Mouse (Mus musculus) adrenal gland, postnatal 4 days (tissue): ENCODE results near the gene Cox14. TPM values are rescaled to one million over a fixed set of nuclear protein-coding genes. Genes with fewer than 3 reads are reported as not detected.

Experiments
- DNase-seq, 2 experiments: peaks; one replicate each; pipeline ENCODE4 v3.0.0; 2021 to 2022; ENCODE audit warnings: low spot score in 2 of 2, mixed read lengths in 2 of 2
- total RNA-seq, 2 experiments: library from RNA; stranded (reverse); gene quantifications; 2 replicates each; pipeline ENCODE4 v1.2.3; 2021

Cox14 gene
- total RNA-seq, 2 experiments from 2014 or later: 171 to 192 TPM

DNA sequence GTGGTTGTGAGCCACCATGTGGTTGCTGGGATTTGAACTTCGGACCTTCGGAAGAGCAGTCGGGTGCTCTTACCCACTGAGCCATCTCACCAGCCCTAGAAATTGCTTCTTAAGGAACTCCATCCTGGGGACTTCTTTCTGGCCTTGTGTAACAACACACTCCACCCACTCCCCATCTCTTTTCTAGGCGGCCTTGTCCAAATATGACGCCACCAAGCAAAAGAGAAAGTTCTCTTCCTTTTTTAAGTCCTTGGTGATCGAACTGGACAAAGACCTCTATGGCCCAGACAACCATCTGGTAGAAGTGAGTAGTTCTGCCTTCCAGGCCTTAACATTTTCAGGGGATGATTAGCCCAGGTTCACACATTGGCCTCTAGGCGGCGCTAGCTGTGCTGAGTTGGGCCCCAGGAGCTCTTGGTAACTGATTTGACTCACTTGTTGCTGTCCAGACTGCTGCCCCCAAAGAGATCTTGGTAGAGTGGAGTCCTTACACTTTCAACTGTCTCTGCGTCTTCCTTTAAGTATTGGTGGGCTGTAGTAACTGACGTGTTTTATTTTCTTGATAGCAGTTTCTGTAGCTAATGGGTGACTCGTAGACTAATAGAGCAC lies 19.9 kb upstream of the Cox14 start, which contains the start of gene Gm17349:
Gm17349 (minus strand) TSS at position 51 of the 609 bp plus-strand sequence.
- no peak for DNase-seq

DNA sequence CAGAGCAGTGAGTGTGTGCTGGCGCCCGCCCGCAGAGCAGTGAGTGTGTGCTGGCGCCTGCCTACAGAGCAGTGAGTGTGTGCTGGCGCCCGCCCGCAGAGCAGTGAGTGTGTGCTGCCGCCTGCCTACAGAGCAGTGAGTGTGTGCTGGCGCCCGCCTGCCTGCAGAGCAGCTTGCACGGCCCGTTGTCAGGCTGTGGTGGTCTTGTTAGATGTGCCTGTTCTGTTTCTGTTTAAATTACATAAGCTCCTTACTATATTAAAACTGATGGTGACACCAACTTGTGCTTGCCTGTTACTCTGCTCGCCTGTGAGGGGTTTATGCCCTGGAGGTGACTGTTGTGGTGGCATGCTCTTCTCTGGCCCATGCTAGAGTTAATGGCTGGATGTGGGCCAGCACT lies 17.2 kb upstream of the Cox14 start:
- no peak for DNase-seq

DNA sequence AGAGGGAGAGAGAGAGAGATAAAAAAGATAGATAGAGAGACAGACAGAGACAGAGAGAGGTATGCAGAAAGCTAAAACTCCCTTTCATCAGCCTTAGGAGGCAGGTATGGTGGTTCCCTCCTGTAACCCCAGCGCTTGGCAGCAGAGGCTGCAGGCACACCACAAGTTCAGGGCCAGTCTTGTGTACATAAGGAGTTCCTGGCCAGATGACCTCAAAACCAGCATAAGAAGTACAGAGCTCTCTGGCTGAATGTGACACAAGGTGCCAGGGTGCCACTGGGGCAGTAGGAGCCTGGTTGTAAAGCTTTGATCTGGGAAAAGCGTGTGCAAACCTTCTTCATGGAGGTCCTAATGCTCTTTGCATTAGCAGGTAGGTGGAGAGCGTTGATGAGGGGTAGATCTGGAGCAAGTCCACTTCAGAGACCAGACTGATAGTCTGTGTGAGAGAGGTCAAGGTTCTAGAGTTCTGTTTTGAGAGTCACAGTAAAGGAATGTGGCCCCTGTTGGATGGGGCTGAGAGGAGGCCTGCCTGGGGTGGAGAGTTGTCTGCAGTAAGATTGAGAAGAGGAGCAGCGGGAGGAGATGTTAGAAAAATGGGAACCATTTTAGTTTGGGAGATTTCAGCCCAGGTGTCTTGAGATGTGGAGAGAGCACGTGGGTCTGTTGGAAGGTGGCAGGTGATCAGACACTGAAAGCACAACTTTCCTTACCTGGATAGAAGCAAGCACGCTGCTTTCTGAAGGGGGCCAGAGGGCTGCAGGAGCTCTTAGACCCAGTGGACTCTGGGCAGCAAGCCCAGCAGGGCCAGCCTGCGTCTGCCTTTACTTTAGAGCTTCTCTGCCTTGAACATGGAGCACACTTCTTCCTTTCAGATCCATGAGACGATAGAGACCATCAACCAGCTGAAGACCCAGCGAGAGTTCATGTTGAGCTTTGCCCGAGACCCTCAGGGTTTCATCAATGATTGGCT lies 14.9 kb upstream of the Cox14 start:
- DNase-seq: no peak

DNA sequence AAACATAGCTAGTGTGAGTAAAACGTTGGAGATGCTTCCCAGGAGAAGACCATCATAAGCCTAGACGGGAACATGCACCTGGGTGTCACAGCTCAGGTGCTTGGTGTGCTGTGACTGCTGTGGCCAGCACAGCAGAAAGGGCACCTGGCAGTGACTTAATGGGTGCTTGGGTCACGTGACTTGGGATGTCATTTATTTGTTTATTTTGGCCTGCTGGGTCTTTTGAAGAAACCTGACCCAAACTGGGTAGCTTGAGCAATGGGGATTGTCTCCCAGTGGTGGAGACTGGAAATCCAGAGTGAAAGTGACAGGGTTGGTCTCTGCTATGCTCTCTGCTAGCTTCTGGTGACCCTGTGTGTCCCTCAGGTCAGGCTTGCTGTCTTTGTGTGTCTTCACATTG lies 13.9 kb upstream of the Cox14 start:
- no peak for DNase-seq

DNA sequence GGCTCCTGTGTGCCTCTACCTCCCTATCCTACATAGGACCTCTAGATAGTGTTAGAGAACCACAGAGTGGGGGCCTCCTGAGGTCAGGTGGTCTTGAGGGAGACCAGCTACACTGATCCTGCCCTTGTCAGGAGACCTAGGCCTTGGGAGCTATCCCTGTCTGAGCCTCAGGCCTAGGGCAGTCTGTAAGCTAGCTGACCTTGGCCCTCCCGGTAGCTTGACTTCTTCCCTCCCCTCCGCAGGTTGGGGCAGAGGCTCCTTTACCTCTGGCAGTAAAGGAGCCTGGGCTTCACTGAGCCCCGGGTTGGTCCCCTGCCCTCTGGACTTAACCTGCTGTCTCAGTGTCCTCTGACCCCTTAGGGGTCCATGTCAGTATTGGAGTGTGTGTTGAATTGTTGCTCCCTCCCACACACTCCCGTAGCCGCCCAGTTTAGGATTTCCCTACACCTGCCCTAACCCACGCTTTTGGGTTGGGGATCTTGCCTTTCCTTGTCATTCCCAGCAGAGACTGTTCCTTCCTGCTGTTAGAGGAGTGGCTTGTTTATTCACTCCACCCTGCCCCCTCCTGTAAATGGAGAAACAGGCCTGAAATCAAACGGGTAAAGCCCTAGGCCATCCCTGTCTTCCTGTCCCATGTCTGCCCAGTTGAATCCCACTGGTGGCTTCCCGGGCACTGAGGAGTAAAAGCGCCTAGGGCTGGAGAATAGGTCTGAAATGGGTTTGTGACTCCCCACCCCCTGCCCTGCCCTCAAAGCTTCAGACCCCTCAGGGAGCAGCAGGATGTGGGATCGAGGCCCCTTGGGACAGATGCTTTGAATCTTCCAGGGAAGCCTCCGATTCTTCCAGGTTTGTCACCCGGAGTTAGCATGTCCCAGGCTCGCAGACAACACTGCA lies 12.5 kb upstream of the Cox14 start:
- DNase-seq: no peak

DNA sequence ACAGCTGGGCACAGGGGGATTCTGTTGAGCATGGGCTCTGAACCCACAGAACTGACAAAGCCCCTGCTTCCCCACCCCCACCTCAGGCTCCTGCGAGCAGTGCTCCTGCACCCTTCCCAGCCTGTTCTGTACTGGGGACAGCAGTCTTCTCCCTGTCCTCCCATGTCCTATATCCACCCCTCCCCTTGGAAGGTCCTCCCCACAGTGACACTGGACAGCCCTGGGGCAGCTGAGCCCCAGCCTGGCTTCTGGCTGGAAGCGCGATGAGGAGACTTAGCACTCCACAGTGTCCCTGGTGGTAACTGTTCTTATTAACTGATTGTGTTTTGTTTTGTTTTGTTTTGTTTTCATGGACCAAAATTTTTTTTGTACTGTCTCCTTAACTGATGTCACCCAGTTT lies 11.8 kb upstream of the Cox14 start:
- no peak for DNase-seq

DNA sequence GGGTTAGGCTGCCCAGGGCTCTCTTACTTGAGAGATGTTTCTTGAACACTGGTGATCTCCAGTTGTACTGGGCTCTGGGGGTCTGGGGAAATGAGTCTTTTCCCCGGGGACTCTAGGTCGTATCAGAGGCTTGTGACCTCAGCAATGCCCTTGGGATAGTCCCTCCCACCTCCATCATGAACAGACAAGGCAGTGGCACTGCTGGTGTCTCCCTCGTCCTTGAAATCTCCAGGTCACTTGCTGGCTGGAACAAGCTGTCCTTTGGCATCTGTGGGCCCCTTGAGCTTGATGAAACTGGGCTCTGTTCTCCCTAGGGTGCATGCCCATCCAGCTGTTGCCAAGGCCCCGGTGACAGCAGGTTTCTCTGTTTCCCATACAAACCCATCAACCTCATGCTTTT lies 11.2 kb upstream of the Cox14 start:
- DNase-seq: no peak

DNA sequence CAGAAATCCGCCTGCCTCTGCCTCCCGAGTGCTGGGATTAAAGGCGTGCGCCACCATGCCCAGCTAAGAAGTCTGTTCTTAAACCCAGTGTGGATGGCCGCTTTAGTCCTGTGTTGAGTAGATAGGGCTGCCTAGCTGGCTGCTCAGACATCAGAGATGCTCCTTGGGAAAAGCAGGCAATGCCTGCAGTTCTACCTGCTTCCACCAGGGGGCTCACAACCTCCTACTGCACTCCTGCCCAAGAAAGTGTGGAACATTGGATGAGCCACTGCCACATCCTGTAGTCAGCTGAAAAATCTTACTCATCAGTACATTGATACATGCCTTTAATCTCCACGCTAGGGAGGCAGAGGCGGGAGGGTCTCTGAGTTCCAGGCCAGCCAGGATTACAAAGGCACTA lies 10.6 kb upstream of the Cox14 start:
- no peak for DNase-seq

DNA sequence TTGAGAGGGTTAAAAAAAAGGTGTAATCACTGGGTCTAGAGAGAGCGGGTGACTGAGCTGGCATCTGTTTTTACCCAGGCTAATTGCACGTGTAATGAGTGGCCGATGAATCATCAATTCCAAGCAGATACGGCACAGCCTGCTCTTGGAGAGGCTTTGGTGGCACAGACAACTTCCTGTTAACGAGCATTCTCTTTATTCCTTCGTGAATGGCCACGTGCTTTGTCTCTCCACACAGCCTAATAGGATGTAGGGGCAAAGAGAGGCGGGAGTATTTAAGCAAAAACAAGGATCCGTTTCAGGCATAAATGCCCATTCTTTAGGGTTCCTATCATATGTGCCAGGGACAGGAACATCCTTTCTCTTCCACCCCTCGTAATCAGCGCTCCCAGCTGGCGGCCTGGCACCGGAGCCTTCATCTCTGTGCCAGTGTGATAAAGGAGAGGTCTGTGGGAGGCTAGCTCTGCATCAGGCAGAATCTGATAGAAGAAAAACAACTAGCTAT lies 10.0 kb upstream of the Cox14 start:
- no peak for DNase-seq

DNA sequence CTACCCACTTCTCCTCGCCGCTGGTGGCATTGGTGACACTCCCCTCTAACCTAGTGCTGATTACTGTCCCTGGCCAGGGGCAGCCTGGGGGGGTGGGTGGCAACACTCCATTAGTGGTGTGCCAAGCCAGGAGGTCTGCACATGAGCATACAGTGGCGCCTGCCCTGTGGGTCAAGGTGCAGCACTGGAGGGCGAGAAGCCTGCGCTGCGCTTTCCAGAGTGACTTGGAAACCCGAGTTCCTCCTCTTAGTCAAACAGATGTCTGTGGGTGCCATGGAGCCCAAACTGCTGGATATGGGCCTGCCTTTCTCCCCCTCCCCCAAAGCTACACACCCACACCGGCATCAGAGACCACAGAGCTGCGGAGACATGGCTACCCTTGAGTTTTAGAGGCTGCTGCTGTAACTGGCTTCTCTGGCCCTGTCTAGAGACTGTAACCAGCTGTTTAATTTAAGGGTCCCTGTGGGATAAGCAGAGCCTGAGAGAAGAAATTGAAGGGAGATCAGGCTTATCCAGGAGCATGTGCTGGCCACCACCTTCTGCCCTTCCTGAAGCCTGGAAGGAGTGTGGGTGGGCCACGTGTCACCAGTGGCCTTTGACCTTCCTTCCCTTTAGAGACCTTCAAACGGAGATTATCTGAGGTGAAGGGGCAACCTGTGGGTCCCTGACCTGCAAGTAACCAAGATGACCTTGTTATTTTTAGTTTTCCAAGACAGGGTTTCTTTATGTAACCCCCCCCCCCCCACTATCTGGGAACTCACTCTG lies 9.3 kb upstream of the Cox14 start:
- DNase-seq: no peak

DNA sequence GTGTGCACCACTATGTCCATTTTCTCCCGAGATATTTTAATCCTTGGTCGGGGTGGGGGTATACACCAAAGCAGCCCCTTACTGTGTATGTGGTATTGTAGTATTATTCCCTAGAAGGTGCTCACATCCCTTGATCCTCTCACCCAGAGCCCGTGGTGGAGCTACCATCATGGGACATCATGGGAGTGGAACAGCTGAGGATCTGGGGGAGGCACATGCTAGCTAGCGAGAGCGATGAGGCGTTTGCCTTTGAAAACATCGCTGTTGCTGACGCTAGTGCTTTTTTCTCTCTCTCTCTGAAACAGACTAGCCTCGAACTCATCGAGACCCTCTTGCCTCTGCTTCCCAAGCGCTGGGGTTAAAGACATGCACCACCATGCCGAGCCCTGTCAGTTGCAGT lies 8.6 kb upstream of the Cox14 start:
- DNase-seq: no peak

DNA sequence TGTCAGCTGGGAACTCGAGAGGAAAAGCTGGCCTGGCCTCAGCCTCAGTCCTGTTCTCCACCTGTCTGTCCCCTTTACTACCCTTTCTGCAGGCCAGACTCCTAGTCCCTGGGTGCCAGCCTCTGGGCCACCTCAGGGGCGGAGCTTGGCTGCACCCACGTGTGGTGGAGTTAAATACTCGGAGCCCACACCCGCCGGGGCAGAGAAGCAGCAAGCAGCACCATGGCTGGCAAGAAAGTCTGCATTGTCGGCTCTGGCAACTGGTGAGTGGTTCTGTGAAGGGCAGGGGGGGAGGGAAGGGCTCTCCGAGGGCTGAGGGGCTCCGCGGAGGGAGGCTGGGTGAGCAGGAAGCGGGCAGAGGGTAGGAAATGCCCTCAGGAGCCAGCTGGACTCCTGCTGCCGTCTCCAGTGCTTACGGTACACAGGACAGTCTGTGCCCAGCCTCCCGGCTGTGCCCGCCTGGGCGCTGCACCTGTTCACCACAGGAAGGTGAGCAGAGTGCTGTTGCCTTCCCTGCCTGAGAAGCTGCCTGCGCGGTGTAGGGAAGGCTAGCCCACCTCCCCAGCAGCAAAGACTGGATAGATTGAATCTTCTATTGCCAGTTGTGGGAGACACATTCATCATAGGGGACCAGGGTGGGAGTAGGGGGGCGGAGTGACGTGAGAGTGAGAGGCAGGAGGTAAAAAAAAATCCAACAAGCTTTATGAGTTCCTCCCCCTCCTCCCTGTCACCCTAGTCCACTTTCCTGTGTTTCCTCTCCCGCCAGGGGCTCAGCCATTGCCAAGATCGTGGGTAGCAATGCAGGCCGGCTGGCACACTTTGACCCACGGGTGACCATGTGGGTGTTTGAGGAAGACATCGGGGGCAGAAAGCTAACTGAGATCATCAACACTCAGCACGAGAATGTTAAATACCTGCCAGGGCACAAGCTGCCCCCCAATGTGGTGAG lies 7.8 kb upstream of the Cox14 start, which contains the start of gene Gpd1:
Gpd1 (plus strand) TSS at position 130 of the 949 bp plus-strand sequence.
- DNase-seq: no peak

DNA sequence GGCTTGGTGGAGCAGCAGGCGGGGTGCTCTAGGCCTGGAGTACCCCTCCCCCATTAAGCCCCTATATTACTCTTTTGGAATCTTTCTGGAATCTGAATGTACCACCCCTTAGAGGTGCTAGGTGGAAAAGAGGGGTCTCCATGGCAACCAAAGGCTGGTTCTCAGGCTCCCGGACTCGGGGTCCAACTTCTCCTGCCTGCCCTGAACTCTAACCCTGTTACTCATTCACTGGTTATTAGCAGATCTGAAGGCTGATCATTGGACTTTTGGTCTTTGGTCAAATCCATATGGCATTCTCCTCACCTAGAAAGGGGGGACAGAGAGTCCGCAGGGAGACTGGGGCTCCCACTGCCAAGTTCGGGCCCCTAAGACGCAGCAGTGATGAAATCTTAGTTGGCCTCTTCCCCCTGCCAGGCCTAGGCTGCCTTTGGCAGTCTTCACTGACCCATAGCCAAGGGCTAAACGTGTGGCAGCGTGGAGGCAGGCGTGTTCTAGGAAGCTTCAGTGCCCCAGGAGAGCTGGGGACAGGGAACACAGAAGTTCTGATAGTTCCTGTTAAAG lies 6.9 kb upstream of the Cox14 start:
- no peak for DNase-seq

DNA sequence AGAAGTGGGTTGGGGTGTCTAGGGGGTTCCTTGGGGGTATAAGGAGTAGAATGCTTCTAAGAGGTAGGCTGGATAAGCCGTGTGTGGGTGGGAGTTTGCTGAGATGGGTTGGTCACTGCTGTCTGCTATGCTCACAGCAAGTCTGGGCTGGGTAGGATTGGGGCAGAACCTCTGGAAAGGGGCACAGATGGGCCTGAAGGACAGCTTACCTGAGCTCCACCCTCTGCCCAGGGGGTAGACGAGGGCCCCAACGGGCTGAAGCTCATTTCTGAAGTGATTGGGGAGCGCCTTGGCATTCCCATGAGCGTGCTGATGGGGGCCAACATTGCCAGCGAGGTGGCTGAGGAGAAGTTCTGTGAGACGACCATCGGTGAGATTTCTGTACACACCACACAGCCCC lies 5.6 kb upstream of the Cox14 start:
- no peak for DNase-seq

DNA sequence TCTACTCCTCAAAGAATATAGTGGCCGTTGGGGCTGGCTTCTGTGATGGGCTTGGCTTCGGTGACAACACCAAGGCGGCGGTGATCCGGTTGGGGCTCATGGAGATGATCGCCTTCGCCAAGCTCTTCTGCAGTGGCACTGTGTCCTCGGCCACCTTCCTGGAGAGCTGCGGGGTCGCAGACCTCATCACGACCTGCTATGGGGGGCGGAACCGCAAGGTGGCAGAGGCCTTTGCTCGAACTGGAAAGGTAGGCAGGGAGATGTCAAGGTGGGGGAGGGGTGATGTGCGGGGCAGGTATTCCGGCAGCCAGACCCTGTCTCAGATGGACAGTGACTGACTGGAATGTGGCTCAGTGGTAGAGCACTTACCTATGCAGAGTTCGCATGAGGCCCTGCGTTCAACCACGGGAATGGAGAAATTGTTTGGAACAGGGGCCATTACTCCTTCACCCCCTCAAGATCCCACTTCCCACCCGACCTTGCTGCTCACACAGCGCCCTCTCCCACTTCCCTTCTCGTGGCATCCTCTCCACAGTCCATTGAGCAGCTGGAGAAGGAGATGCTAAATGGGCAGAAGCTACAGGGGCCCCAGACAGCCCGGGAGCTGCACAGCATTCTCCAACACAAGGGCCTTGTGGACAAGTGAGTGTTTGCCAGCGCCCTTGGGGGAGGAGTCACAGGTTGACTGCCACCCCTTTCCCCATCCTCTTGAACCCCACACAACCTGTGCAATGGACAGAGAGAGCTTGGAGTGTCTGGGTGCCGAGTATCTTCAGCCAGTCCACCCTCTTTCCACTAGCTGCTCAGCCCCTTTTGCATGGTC lies 3.3 kb upstream of the Cox14 start:
- no peak for DNase-seq

DNA sequence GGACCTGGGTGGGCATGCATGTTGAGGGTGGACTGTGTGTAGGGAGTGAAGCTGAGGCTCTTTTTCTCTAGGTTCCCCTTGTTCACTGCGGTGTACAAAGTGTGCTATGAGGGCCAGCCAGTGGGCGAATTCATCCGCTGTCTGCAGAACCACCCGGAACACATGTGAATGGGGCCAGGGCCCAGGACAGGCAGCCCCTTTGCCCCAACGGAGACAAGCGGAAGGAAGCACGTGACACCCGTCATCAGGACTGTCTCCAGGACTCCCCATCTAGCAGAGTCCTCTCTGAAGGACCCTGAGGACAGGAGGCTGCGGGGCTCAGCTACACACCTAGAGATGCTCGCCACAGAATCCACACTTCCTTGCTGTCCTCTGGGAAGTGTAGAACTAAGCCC lies 2.3 kb upstream of the Cox14 start:
- DNase-seq: no peak

DNA sequence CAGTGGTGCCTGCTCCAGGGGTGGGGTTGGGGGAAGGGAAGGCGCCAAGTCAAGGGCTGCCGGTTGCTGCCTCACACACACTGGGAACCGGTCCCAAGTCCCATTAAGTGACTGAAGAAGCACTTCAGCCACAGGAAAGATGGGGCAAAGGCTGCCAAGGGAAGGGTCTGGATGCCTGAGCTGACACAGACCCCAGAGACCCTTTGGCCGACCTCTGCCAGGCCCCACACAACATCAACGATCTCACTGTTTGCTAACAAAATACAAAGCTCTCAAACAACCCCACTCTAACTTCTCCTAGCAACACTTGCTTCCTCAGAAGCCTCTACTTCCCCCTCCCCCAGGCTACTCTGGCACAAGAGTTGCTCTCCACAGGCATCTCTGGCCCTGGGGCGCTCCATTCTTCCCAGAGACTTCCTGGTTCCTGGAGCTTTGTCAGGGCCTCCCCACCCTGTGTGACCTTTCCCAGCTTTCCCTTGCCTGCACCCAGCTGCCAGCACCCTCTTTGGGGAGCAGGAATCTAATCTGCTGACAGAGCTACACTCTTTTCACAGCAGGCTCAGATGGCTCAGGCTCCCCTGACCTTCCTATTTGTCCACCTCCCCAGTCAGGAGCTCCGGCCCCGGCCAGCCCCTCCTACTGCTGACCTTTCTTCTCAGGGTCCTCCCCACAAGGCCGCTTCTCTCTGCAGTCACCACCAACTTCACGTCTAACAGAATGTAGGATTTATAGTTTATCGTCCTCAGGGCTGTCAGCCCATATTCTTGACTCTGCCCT lies 1.7 kb upstream of the Cox14 start:
- DNase-seq: peak in 1 of 2 experiments; percentile 72
